Mouse (Mus musculus): ENCODE data around the gene Gm49384. TPM values are rescaled to one million over a fixed set of nuclear protein-coding genes. Genes with fewer than 3 reads are reported as not detected.

Gm49384 gene
- polyA plus RNA-seq, 1 experiment = 0.78 TPM

GRCm38 (mm10) chr12:69215000-69215785 lies 11.1 kb upstream of the Gm49384 start:
- Histone ChIP-seq H3K27ac (ENCODE audit: insufficient read depth, low read depth, low read length) (no peak overlapping the region), H3K36me3 (ENCODE audit: control insufficient read depth, insufficient read depth, low read length) (no peaks in the 10 kb centered on the region), H3K4me3 (ENCODE audit: insufficient read depth, low read depth, low read length) (no peak overlapping the region), H3K4me1 (ENCODE audit: control insufficient read depth, insufficient read depth, low read length) (no peaks in the 10 kb centered on the region), H3K27me3 (replicated peaks; ENCODE audit: control insufficient read depth, insufficient read depth, low read length) (no peaks in the 10 kb centered on the region)
- no peak for DNase-seq
- 91% methylated on average over 3 of the region's 3 CpGs for WGBS
- no peak for TF ChIP-seq CTCF (conservative IDR thresholded peaks at IDR 0.05; ENCODE audit: insufficient read depth, insufficient read length, low read depth, low read length)
- TF ChIP-seq POLR2A (IDR thresholded peaks at IDR 0.05; ENCODE audit: low read depth, low read length) = no peak

- DNase-seq = no peak
- Histone ChIP-seq H3K36me3 (ENCODE audit: control insufficient read depth, insufficient read depth, low read length) (no peaks in the 10 kb centered on the region), H3K27me3 (replicated peaks; ENCODE audit: control insufficient read depth, insufficient read depth, low read length) (no peaks in the 10 kb centered on the region), H3K27ac (ENCODE audit: insufficient read depth, low read depth, low read length) (no peak overlapping the region), H3K4me3 (ENCODE audit: insufficient read depth, low read depth, low read length) (no peak overlapping the region), H3K4me1 (ENCODE audit: control insufficient read depth, insufficient read depth, low read length) (no peaks in the 10 kb centered on the region)
- 91% methylated on average over 7 of the region's 7 CpGs for WGBS
- TF ChIP-seq POLR2A (IDR thresholded peaks at IDR 0.05; ENCODE audit: low read depth, low read length) (no peak), CTCF (conservative IDR thresholded peaks at IDR 0.05; ENCODE audit: insufficient read depth, insufficient read length, low read depth, low read length) (no peak)
These were observed 10.3 kb upstream of the Gm49384 start for GRCm38 (mm10) chr12:69214393-69214792.

GRCm38 (mm10) chr12:69213186-69213777 lies 9.2 kb upstream of the Gm49384 start:
- H3K27ac ChIP-seq (ENCODE audit: insufficient read depth, low read depth, low read length) = no peak overlapping the region
- DNase-seq = no peak
- no peaks in the 10 kb centered on the region for H3K27me3 ChIP-seq (replicated peaks; ENCODE audit: control insufficient read depth, insufficient read depth, low read length)
- TF ChIP-seq CTCF (conservative IDR thresholded peaks at IDR 0.05; ENCODE audit: insufficient read depth, insufficient read length, low read depth, low read length) (no peak), POLR2A (IDR thresholded peaks at IDR 0.05; ENCODE audit: low read depth, low read length) (no peak)
- 93% methylated on average over 13 of the region's 13 CpGs for WGBS
- H3K36me3 ChIP-seq (ENCODE audit: control insufficient read depth, insufficient read depth, low read length) = no peaks in the 10 kb centered on the region
- H3K4me3 ChIP-seq (ENCODE audit: insufficient read depth, low read depth, low read length) = no peak overlapping the region
- H3K4me1 ChIP-seq (ENCODE audit: control insufficient read depth, insufficient read depth, low read length) = no peaks in the 10 kb centered on the region

GRCm38 (mm10) chr12:69211057-69211456 lies 7.0 kb upstream of the Gm49384 start:
- H3K27me3 ChIP-seq (replicated peaks; ENCODE audit: control insufficient read depth, insufficient read depth, low read length) = no peaks in the 10 kb centered on the region
- peak; percentile 25 for DNase-seq
- 61% methylated on average over 5 of the region's 5 CpGs for WGBS

GRCm38 (mm10) chr12:69210056-69210979 lies 6.3 kb upstream of the Gm49384 start:
- no peaks in the 10 kb centered on the region for H3K36me3 ChIP-seq (ENCODE audit: control insufficient read depth, insufficient read depth, low read length)
- TF ChIP-seq CTCF (conservative IDR thresholded peaks at IDR 0.05; ENCODE audit: insufficient read depth, insufficient read length, low read depth, low read length) = no peak
- no peak for TF ChIP-seq POLR2A (IDR thresholded peaks at IDR 0.05; ENCODE audit: low read depth, low read length)

More at GRCm38 (mm10) chr12:69211057-69211456, 7.0 kb upstream of the Gm49384 start:
- Histone ChIP-seq H3K27ac (ENCODE audit: insufficient read depth, low read depth, low read length) (no peak overlapping the region), H3K4me3 (ENCODE audit: insufficient read depth, low read depth, low read length) (no peak overlapping the region), H3K4me1 (ENCODE audit: control insufficient read depth, insufficient read depth, low read length) (no peaks in the 10 kb centered on the region), H3K36me3 (ENCODE audit: control insufficient read depth, insufficient read depth, low read length) (no peaks in the 10 kb centered on the region)
- TF ChIP-seq POLR2A (IDR thresholded peaks at IDR 0.05; ENCODE audit: low read depth, low read length) (no peak), CTCF (conservative IDR thresholded peaks at IDR 0.05; ENCODE audit: insufficient read depth, insufficient read length, low read depth, low read length) (0 out of 2 replicates have a peak, but pooled peaks have one; percentile 20)

GRCm38 (mm10) chr12:69208520-69208919 lies 4.5 kb upstream of the Gm49384 start:
- Histone ChIP-seq H3K36me3 (ENCODE audit: control insufficient read depth, insufficient read depth, low read length) (no peaks in the 10 kb centered on the region), H3K27ac (ENCODE audit: insufficient read depth, low read depth, low read length) (no peak overlapping the region), H3K4me3 (ENCODE audit: insufficient read depth, low read depth, low read length) (no peak overlapping the region), H3K27me3 (replicated peaks; ENCODE audit: control insufficient read depth, insufficient read depth, low read length) (no peaks in the 10 kb centered on the region), H3K4me1 (ENCODE audit: control insufficient read depth, insufficient read depth, low read length) (no peaks in the 10 kb centered on the region)
- 93% methylated on average over 2 of the region's 2 CpGs for WGBS
- no peak for DNase-seq
- 0 out of 2 replicates have a peak, but pooled peaks have one; percentile 3 for TF ChIP-seq CTCF (conservative IDR thresholded peaks at IDR 0.05; ENCODE audit: insufficient read depth, insufficient read length, low read depth, low read length)
- no peak for TF ChIP-seq POLR2A (IDR thresholded peaks at IDR 0.05; ENCODE audit: low read depth, low read length)

More at GRCm38 (mm10) chr12:69210056-69210979, 6.3 kb upstream of the Gm49384 start:
- Histone ChIP-seq H3K27me3 (replicated peaks; ENCODE audit: control insufficient read depth, insufficient read depth, low read length) (no peaks in the 10 kb centered on the region), H3K4me1 (ENCODE audit: control insufficient read depth, insufficient read depth, low read length) (no peaks in the 10 kb centered on the region), H3K27ac (ENCODE audit: insufficient read depth, low read depth, low read length) (no peak overlapping the region), H3K4me3 (ENCODE audit: insufficient read depth, low read depth, low read length) (no peak overlapping the region)
- no peak for DNase-seq
- WGBS = 90% methylated on average over 18 of the region's 18 CpGs

All from kidney, adult 2 months (tissue).